Mouse (Mus musculus) gastrocnemius, postnatal 10 days (tissue): Measurements from ENCODE around the gene Bbs2. TPM values are rescaled to one million over a fixed set of nuclear protein-coding genes. Genes with fewer than 3 reads are reported as not detected.
"Not testable (repeated sequence)": the region's sequence is repeated elsewhere in the genome, so short reads cannot be mapped to it uniquely, and the experiment has no call there.

ENCODE experiments used
- DNase-seq: peaks from one replicate; pipeline ENCODE4 v3.0.0; 2021; ENCODE audit warnings: mixed read lengths
- long read RNA-seq, 2 experiments: library from polyadenylated mRNA; stranded (forward); transcript quantifications; one replicate each; pipeline ENCODE4 v2.0.0; 2021
- total RNA-seq, 2 experiments: library from RNA; stranded (reverse); gene quantifications; 2 replicates each; pipeline ENCODE4 v1.2.3; 2021

The Bbs2 gene
- total RNA-seq: 1 to 10 TPM; 3.9 to 4.7 TPM
- long read RNA-seq, experiment 1, partial matches to known transcripts: 0 of 6 reads
- long read RNA-seq, experiment 1, other reads (novel, unspliced or antisense): 2 of 6 reads
- long read RNA-seq, experiment 2, partial matches to known transcripts: 0 of 3 reads
- long read RNA-seq, experiment 2, other reads (novel, unspliced or antisense): 0 of 3 reads

DNA sequence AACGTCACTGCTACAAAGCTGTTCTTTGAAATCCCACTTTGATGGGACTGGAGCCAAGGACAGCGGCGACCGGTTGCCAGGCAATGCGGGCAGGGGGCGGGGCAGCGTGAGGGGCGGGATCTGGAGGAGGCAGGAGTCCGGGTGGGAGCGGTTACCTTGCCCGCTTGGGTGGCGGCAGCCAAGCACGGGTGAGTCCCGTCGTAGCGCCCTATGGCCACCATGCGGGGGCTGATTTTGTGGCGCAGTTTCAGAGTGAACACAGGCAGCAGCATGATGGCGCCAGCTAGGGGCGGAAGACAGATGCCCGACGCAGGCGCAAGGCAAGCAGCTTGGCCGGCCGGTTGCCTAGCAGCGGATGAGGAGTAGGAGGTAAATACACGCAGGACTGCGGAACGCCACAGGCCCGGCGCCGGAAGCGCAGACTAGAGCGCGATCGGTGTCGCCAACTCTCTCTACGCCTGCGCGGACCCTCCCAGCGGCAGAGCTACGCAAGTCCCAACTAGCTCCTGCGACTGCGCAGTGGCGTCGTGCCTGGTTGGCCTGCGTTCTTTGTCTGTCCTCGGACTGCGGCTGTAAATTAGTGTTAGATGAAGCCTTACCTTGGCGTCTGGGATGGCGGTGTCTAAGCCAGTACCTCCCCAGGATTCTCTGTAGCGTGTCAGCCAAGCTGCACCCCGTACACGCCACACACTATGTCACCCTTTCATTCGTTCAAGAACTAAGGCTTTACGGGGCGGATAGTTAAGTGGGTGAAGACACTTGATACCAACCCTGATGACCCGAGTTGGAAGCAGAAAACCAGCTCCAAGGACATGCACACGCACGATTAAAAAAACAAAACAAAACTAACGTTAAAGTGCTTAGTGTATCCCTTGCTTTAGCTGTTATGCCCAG lies at the start of gene Bbs2:
TSS of gene Bbs2 (minus strand) at position 848 of the 894 bp plus-strand sequence.
- DNase-seq: peak; percentile 99

DNA sequence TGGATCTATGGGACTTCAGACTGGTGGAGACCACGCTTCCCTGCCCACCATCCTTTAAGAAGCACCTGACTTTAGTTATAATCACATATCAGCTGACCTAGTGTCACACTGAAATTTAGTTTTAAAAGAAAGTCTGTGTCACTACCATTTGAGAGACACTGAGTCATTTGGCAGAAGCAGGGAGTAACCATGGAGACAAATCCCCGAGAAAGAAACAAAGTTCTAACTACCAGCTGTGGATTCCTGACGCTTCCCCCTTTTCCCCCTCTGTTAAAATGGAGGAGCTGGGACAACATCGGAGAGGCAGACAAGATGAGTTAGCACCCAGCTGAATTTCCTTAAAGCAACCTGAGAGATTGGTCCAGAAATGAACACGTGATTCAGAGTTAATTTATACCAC lies 49.5 kb upstream of the Bbs2 start:
- DNase-seq: no peak

DNA sequence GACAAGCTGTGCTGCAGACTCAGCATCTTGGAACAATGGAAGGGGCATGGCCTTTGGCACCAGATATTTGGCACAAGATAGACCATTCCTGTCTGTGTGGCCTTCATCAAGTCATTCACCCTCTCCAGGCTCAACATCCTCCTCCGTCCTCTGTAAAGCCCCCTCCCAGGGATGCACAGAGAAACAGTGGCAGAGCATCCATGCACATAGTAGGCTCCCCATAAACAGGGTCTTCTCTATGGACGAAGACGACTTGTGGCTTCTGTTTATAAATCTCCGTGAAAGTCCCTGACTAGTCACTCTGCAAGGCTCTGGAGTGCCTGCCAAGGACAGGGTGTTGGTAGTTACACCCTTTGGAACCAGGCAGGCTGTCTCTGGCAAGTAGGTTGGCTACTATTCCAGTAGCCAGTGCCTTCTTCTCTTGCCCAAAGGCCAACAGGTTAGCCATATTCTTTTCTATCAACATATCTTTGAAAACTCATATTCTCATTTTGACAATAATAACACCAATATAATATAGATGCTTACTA lies 41.6 kb upstream of the Bbs2 start:
- no peak for DNase-seq

DNA sequence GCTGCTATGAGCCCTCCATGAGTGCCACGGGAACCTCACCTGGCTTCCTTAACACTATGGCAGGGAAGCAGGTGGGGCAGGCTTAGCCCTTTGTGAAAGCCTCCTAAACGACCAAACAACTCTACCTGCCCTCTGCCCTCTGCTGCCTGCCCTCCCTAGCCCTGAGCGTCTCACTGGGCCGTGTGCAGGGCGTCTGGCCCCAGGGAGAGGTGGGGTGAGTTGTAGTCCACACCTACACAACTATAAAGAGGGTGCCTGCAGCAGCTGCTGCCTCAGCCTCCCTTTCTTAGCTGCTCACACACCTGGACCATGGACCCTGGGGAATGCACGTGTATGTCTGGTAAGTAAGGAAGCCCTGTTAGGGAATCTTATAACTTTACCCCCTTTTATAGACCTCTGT lies 38.2 kb upstream of the Bbs2 start, which contains the start of gene Mt4:
TSS of gene Mt4 (plus strand) at position 265 of the 400 bp plus-strand sequence.
- no peak for DNase-seq

DNA sequence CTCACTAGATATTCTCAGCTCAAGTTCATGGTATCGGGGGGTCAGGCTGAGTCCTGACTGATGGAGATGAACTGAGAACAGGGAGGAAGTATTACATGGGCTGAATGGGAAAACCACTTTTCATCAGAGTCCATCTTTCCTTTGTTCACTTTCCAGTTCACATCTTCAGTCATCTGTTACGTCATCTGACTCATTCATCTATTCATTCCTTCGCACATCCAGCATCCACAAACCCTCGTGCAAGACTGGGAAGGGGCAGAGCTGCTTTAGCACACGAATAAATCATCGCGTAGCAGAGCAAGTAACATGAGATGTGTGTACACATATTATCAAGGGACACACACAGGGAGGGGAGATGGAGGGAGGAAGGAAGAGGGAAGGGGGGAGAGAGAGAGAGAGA lies 37.5 kb upstream of the Bbs2 start:
- DNase-seq: no peak

DNA sequence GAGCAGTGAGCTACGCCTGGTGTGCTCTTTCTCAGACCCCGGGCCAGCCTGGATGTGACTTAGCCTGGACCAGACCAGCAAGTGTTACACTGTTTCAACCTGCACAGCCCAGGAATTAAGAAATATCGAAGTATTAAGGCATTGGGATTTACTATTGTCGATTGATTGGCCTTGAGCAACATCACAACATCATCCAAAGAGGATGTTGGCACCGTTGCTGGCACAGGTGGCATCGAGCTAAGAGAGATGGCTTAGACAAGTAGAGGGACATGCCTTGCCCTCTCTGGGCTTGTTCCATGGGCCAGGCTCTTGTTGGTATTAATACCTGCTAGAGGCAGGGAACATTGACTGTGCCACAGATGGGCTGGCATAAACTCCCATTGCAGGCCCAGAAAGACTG lies 36.8 kb upstream of the Bbs2 start:
- no peak for DNase-seq

DNA sequence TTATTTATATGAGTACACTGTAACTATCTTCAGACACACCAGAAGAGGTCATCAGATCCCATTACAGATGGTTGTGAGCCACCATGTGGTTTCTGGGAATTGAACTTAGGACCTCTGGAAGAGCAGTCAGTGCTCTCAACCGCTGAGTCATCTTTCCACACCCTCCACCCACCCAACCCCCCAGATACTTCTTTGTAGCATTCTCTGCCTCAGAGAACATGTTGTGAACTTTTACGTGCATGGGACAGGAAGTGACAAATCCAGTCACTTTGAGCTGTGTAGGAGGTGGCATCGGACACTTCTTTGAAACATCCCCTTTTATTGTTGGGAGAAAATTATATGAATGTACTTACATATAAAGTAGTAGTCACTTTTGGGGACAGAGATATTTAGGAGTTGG lies 35.9 kb upstream of the Bbs2 start:
- not testable (repeated sequence) for DNase-seq

DNA sequence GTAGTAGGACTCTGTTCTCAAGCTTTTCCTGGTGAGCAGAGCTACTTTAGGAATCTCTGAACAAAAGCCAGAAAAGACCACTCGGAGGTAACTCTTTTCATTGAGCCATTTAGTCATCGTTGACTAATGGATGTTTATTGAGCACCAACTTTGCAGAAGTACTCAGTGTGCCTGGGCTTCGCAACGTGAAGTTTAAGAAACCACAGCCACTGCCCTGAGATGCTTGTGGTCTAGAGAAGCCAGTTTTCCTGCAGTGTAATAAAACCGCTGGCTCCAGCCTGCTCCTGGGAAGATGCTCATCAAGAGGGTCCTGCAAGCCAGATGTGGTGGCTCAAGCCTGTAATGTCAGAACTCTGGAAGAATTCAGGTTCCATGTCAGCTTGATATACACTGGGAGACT lies 33.4 kb upstream of the Bbs2 start:
- DNase-seq: no peak

DNA sequence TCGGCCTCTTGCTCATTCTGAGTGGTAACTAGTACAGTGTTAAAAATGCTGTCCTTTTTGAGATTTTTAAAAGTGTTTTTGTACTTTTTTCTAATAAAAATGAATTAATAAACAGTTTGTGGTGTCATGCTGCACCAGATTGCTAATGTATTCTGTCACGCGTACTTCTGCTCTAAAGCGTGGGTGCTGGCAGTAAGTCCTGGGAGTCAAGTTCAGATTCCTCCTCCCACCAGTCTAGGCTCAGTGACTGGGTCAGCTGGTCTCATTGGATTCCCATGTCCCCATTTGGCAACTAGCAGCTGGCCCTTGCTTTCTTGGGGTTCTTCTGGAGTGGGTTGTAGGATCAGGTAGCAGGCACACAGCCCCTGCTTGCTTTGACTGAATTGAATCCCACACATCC lies 31.4 kb upstream of the Bbs2 start:
- DNase-seq: no peak

DNA sequence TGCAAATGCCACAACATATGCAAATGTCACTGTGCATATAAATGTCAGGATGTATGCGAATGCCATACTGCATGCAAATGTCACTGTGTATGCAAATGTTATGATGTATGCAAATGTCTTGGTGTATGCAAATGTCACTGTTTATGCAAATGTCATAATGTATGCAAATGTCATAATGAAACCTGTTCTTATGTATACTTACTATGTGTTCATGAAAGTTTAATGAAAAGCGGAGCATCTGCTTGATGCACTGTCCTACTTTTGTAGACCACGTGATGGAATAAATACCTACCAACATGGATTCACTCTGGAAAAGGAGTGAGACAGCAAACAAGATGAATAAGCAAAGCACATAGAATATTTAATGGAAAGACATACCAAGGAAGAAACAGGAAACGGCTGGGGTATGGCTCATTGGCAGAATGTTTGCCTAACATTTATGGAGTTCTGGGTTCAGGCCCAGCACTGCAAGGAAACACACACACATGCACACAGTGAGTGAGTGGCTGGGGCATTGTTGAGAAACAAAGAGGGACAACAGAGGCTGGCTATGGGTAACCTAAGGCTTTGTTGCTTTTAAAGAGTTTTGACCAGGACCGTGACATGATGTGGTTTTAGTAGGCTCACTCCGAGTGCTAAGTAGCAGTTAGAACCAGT lies 30.5 kb upstream of the Bbs2 start:
- no peak for DNase-seq

DNA sequence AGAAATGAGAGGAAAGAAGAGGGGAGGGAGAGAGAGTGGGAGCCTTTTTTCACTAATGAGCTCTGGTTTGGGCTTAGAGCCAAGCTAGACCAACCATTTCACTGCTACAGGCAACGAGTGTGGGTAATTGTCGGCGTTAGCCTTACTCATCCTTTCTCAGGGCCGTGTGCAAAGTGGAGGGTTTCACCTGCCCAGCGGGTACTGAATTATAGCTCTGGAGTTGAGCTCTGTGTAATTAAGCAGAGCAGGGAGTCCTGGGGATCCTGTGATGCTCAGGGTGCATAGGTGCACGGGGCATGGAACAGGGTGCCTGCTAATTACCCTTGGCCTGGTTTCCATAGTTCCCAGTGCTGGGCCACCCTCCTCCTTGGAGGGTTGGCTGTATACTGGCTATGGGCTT lies 29.0 kb upstream of the Bbs2 start:
- DNase-seq: no peak

DNA sequence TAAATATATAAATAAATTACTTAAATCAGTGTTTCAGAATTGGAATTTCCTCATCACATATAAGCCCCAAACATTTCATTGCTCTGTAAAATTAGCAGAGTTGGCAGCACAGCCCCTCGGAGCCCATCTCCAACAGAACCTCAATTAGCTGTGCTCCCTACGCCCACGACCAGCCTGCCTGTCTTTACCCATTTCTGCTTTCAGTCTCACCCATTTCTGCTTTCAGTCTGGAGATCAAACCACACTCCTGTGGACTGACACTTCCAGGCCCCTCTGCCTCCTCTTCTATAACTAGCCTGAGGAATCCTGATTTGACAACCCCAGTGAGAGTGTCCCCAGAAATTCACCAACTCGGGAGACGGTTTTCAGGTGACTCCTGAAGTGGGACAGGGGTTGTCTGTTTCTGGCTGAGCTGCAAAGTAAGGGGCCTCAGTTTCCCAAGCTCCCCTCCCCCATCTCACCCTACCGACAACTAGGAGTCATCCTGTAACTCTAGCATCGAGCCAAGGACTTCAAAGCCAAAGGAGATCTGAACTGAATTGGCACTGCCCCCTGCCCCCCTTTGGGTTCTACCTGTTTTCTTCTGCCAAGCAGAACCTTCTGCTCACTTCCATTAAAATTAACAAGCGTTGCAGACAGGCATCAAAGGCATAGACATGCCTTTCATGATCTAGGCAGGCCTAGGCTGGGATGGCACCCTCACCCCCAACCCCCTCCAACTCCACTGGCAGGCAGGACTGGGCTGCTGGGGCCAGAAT lies 24.2 kb upstream of the Bbs2 start:
- DNase-seq: no peak

DNA sequence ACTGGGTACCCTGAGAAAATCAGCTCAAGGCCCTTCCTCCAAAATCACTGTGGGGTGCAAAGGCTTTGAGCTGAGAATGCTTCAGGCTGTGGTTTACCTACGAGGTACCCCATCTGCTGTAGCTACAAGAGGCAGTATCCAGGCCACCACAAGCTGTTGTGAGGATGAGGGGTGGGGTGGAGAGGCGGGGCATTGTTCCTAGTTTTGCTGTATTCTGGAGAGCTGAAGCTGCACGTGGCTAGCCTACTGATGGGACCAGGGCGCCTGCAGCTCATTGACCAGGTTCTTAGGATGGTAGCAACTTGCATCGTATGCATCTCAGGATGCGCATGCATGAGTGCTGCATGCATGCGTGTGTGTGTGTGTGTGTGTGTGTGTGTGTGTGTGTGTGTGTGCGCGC lies 22.9 kb upstream of the Bbs2 start:
- no peak for DNase-seq

DNA sequence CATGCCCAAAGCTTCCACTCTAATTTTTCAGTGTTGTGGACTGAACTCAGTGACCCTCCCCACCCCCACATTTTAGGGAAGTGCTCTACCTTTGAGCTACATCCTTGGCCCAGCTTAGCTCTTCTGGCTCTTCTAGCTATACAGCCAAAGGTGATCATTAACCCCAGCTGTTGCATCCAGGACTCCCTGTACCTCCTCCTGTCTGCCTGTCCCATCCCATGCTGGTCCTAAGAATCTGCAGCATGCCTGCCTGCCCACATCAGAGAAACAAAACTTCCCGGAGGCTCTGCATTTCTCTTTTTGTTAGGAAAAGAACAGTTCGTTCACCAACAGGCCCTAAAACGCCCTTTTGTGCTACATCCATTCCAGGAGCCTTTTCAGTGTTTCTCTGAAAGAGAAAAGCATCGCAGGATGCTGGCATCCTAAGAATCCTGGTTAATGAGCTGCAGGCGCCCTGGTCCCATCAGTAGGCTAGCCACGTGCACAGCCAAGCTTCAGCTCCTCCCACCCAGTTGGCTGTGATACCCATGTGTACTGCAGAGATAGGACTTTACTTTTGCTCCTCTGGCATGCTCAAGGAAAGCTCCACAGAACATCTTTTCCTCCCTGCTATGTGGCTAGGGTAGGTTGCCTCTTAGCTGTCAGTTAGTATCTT lies 20.2 kb upstream of the Bbs2 start:
- DNase-seq: no peak

DNA sequence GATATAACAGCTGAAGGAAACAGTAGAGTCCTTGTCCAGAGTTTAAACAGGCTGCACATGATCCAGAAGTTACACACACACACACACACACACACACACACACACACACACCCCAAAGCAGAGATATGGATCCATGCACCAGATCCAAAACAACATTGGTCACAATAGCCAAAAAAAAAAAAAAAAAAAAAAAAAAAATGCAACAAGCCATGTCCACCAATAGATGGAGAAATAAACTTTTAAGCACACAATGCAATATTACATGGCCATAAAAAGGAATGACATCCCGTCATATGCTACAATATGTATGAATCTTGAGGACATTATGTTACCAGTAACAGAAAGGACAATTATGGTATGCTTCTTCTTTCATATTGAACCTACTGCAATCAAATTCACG lies 15.2 kb upstream of the Bbs2 start:
- no peak for DNase-seq

DNA sequence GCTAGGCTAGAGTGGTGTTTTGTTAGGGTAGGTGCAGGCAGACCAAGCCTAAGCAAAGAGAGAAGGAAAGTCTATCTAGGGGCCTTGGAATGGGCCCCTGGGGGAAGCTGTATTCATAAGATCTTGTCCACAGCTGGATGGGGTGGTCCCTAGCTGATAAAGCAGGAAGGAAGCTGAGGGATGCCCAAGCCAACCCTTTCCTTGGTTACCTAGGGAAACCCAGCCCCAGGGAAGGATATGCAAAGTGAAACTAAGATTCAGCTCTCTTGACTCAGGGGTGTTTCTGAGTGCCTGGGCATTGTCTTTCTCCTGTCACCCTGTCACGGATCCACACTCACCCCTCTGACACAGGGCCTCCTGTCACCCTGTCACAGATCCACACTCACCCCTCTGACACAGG lies 14.7 kb upstream of the Bbs2 start:
- DNase-seq: no peak

DNA sequence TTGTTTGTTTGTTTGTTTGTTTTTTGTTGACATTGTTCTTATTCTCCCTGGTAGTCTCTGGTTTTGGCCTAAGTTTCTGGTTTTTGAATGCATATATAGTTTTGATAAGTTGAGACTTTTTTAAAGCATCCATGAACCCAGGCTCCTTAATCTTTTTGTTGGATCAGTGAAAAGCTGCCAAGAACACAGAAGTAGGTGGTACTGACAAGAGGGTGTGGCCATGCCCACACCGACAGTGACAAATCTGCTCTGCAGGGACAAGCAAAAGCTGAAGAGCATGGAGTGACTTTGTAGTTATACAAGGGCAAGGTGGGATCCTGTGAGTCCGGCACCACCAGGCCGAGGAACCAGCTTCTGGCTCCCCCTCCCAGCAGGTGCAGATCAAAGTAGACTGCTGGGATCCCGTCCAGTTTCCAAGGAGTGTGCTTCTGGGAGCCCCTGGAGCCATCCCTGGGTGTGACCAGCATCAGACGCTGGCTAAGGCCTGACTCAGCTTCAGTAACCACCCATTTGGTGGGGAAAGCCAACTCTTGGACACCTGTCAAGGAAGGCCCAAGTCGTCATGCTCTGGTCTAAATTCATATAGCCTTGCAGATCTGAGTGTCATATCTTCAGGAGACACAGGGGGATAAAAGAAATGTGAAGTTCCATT lies 11.9 kb upstream of the Bbs2 start:
- DNase-seq: no peak

DNA sequence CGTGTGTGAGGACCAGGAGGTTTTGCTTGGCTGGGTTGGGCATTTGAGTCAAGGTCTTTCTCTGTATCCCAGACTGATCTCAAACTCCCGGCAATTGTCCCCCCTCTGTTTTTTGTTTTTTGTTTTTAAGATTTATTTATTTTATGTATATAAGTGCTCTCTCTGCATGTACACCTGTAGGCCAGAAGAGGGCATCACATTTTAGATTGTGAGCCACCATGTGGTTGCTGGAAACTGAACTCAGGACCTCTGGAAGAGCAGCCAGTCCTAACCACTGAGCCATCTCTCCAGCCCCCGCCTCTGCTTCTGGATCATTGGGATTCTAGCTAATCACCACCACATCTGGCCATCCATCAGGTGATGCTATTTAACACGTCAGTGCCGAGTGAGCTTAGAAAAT lies 11.1 kb upstream of the Bbs2 start:
- DNase-seq: no peak

DNA sequence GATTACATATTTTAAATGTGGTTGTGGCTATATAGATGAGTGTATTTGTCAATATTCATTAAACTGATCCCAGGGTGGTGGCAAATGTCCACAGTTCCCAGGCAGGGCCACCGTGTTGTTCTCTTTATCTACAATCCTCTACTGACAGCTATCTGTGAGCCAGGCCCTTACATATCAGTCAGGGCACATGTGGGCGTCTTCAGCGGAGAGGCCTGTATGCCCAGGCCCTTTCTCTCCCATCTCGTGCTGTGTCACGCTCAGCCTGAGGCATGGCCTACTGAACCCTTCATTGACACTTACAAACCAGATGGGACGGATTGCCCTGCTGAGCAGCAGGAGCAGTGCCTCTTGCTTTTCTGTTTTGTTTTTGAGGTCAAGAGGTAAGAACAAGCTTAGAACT lies 10.7 kb upstream of the Bbs2 start:
- no peak for DNase-seq

DNA sequence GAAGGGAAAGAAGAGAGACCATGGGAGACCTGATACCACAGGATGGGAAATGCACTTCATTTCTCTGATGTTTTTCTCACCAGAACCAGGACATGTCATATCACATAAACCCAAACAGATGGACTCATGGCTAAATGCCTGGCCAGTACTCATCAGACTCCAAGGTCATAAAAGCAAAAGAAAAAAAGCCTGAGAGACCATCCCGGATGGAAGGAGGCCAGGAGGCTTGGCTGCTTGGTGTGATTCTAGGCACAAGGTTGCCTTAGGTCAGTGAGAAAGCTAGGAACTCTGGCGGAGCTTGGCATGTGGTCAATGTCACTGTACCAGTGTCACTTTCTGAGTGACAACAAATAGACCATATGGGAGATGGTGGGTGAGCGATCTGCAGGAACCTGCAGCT lies 9.1 kb upstream of the Bbs2 start:
- peak; percentile 34 for DNase-seq

DNA sequence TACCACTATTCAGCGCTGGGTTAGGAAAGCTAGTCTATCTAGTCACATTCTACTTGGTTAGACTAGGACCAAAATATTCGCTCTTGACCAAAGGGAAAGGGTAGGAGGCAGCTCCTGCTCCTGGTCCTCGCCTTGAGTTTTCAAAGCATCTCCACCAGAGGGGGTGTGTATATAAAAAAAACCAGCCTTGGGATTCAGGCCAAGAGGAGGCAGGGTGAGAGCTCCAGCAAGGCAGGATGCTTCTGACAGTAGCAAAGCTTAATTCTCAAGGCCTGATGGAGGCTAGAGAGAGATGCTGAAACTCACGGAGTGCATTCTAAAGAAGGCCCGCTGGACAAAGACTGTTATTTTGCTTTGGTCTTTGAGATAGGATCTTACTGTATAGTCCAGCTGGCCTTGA lies 5.4 kb upstream of the Bbs2 start:
- no peak for DNase-seq
